Mouse (Mus musculus) heart, adult 2 months (tissue): ENCODE measurements at regions not wholly inside any gene's neighbourhood (a gene's known extent, or its start where the extent isn't known, plus 50 kb on each side); places are given as distances from the start of the nearest gene placed in this dataset.
A peak's percentile ranks its signal among the peaks of the same experiment; 100 is the strongest.

Experiments
- DNase-seq, 2 experiments: peaks; one replicate each; pipeline ENCODE4 v3.0.0; 2021
- H3K27ac ChIP-seq: fragments of 200-600 bp; 2 replicates; pipeline ENCODE4 v1.8.1; 2022
- H3K27me3 ChIP-seq: fragments of 200-500 bp; 2 replicates; pipeline ENCODE4 v1.6.1; 2012; ENCODE audit warnings: mild to moderate bottlenecking, low read length, inconsistent platforms, mixed read lengths; ENCODE audit not compliant: control insufficient read depth, insufficient read depth
- H3K36me3 ChIP-seq: fragments of 200-500 bp; 2 replicates; pipeline ENCODE4 v1.6.1; 2012; ENCODE audit warnings: low read length, inconsistent platforms; ENCODE audit not compliant: control insufficient read depth, insufficient read depth
- H3K4me1 ChIP-seq: fragments of 200-500 bp; 2 replicates; pipeline ENCODE4 v1.6.1; 2011; ENCODE audit warnings: low read length; ENCODE audit not compliant: control insufficient read depth, insufficient read depth
- H3K4me3 ChIP-seq: fragments of 200-600 bp; 2 replicates; pipeline ENCODE4 v1.8.1; 2022
- H3K79me2 ChIP-seq: fragments of 200-500 bp; replicated peaks from 2 replicates; pipeline ENCODE4 v1.6.1; 2012; ENCODE audit warnings: mild to moderate bottlenecking, inconsistent platforms, low read length, moderate library complexity, mixed read lengths; ENCODE audit not compliant: control insufficient read depth, insufficient read depth
- H3K9ac ChIP-seq: fragments of 200-500 bp; 2 replicates; pipeline ENCODE4 v1.6.1; 2012; ENCODE audit warnings: low read depth, mild to moderate bottlenecking, control low read depth, inconsistent platforms, low read length, mixed read lengths
- CTCF ChIP-seq: fragments of 200-600 bp; IDR thresholded peaks from 2 replicates; pipeline ENCODE4 v1.8.1; 2022; ENCODE audit warnings: antibody characterized with exemption, mild to moderate bottlenecking, moderate library complexity
- EP300 ChIP-seq: fragments of 200-500 bp; IDR thresholded peaks from 2 replicates; pipeline ENCODE4 v1.6.1; 2011; ENCODE audit warnings: low read depth, low read length, control low read depth; ENCODE audit not compliant: insufficient read depth
- POLR2A ChIP-seq: fragments of 200-500 bp; IDR thresholded peaks from 2 replicates; pipeline ENCODE4 v1.6.1; 2011; ENCODE audit warnings: mild to moderate bottlenecking, low read depth, low read length, control low read depth; ENCODE audit not compliant: insufficient read depth
- WGBS: fragments of 180-500 bp; shearing (Covaris S2); methylation state at CpG from one replicate; pipeline ENCODE4 v1.1.7; 2018; 5-methylcytosine and 5-hydroxymethylcytosine counted together
- intact Hi-C: fragments of 180-260 bp; cut with DNase I; formaldehyde crosslinking; loops from one replicate; pipeline ENCODE4 v1.15.1; 2025

DNA sequence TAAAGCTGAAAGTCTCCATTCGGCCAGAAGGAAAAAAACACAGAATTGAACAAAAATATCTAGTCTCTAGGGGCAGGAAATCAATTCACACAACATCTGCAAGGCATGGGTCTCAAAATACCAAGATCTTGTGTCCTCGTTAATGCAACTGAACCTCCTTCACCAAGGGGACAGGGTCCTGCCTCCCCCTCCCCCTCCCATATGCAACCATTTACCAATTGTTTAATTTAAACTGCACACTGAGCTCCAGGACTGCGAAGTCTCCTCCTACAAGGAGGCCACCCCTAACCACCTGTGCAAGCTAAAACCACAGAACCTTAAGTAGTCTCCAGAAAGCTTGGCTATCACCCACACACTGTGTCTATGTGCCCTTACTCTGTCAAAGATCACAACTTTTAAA, 61.4 kb upstream of the Tln2 start:
- Histone ChIP-seq H3K9ac (no peak overlapping the region), H3K27ac (no peak overlapping the region), H3K27me3 (no peaks in the 10 kb centered on the region), H3K36me3 (no peaks in the 10 kb centered on the region), H3K4me1 (no peaks in the 10 kb centered on the region), H3K4me3 (no peak overlapping the region), H3K79me2 (peaks cover 3% of the 10 kb centered on the region; the same call in 1 of the 2 replicates)
- TF ChIP-seq POLR2A: no peak
- no peak for TF ChIP-seq CTCF
- no peak for TF ChIP-seq EP300
- 62% methylated on average over 3 of the region's 3 CpGs for WGBS
- intact Hi-C loops: no loop called here
- no peak for DNase-seq

DNA sequence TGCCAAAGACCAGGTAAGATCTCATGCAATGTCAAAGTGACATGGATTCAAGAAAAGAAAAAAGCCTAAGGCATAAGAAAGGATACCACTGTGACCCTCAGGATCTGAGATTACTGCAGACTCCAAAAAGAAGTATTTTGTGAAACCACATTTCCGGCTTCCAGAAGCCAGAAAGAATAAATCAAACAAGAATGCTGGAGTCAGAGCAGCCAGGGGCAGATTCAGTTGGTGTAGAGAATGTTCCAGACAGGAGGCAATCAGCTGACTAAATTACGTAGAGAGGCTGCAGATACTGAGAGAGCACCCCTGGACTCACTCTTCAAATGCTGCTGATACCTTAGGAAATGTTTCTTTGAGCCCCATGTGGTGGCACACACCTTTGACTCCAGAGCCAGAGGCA, 67.7 kb upstream of the Tln2 start:
- H3K27ac ChIP-seq: no peak overlapping the region
- WGBS: 74% methylated on average over 2 of the region's 2 CpGs
- H3K79me2 ChIP-seq: peaks cover 3% of the 10 kb centered on the region; the same call in 1 of the 2 replicates
- no peak for DNase-seq
- H3K27me3 ChIP-seq: no peaks in the 10 kb centered on the region
- no peak overlapping the region for H3K9ac ChIP-seq
- no peak overlapping the region for H3K4me3 ChIP-seq
- H3K4me1 ChIP-seq: no peaks in the 10 kb centered on the region
- TF ChIP-seq POLR2A (no peak), EP300 (no peak), CTCF (no peak)
- intact Hi-C loops: no loop called here
- H3K36me3 ChIP-seq: no peaks in the 10 kb centered on the region

DNA sequence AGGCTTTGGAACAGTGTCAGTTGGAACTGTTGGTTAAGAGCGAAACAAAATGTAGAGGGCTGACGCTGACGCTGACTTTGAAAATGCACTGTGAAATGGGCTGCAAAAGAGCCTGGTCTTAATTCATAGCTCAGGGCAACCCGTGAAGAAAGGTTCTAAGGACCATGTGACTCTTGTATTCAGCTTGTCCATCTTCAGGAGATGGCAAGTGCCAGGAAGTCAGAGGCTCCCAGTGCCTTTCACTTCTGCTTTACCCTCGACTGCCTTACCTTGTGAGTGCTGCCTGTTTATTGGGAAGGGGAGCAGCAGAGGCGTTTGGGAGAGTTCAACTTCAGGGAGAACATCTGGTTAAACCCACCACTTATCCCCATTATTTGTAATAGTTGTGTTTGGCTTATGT, 70.1 kb upstream of the Tln2 start:
- intact Hi-C loops: loop anchor here (5.0 to 10.0 kb wide), 4 partner anchors 47 to 315 kb away; no protein-coding TSS in a partner anchor
- Histone ChIP-seq H3K9ac (no peak overlapping the region), H3K27me3 (no peaks in the 10 kb centered on the region), H3K4me3 (peak overlapping the region; percentile 17; the same call in 1 of the 2 replicates), H3K4me1 (no peaks in the 10 kb centered on the region; the same call in 1 of the 2 replicates), H3K36me3 (no peaks in the 10 kb centered on the region), H3K79me2 (no peaks in the 10 kb centered on the region), H3K27ac (no peak overlapping the region)
- TF ChIP-seq CTCF (no peak), EP300 (no peak), POLR2A (no peak)
- no peak for DNase-seq
- 17% methylated on average over 6 of the region's 6 CpGs for WGBS

DNA sequence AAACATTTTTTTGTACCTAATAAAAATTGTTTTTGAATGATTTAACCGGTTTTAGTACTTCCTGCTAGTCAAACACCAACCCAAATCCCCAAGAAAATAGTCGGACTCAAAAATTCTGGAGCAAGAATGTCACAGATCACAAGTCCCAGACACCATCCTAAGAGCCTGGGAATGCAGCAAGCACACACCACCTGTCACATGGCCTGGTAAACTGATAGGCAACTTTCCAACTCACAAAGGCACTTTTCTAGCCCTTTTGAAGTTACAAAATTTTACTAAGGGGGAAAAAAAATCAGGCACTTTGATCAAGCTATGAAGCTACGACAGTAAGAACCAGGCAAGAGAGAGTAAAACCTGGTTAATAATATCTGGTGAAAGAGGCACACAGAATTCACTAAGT, 70.7 kb upstream of the Tln2 start:
- no peaks in the 10 kb centered on the region for H3K36me3 ChIP-seq
- no peaks in the 10 kb centered on the region for H3K27me3 ChIP-seq
- DNase-seq: no peak
- H3K4me3 ChIP-seq: no peak overlapping the region
- H3K27ac ChIP-seq: no peak overlapping the region
- no peaks in the 10 kb centered on the region for H3K79me2 ChIP-seq
- TF ChIP-seq POLR2A (no peak), CTCF (no peak), EP300 (no peak)
- intact Hi-C loops: loop anchor here (5.0 to 10.0 kb wide), 4 partner anchors 48 to 315 kb away; no protein-coding TSS in a partner anchor
- H3K4me1 ChIP-seq: no peaks in the 10 kb centered on the region; the same call in 1 of the 2 replicates
- 56% methylated on average over 3 of the region's 3 CpGs for WGBS
- no peak overlapping the region for H3K9ac ChIP-seq

DNA sequence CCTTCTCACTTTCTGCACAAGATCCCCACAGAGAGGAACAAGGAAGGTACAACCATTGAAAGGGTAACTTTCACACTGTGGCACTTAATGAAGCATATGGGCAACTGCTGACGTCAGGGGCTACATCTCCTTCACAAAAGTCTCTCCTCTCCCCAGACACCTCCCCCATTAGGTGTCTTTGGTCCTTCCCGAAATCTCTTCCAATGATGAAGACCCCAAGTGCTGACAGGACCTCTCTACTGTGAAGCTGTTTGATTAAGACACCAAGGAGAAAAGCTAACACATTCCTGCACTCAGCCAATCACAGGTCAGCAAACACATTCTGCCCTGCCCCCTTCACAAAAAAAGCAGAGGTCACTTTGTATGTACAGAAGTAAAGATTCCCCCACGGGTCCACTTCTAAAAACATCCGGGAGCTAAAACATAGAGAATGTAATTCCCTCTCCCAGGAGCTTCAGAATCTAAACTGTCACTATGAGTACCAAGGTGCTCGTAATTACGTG, 72.3 kb upstream of the Tln2 start:
- intact Hi-C loops: loop anchor here (5.0 to 10.0 kb wide), 4 partner anchors 49 to 317 kb away; no protein-coding TSS in a partner anchor
- no peak for DNase-seq
- Histone ChIP-seq H3K9ac (no peak overlapping the region), H3K79me2 (no peaks in the 10 kb centered on the region), H3K36me3 (no peaks in the 10 kb centered on the region), H3K4me3 (peak overlapping the region; percentile 80; the same call in 1 of the 2 replicates), H3K27me3 (no peaks in the 10 kb centered on the region), H3K27ac (no peak overlapping the region), H3K4me1 (no peaks in the 10 kb centered on the region; the same call in 1 of the 2 replicates)
- 11% methylated on average over 6 of the region's 6 CpGs for WGBS
- no peak for TF ChIP-seq CTCF
- no peak for TF ChIP-seq EP300
- TF ChIP-seq POLR2A: no peak

DNA sequence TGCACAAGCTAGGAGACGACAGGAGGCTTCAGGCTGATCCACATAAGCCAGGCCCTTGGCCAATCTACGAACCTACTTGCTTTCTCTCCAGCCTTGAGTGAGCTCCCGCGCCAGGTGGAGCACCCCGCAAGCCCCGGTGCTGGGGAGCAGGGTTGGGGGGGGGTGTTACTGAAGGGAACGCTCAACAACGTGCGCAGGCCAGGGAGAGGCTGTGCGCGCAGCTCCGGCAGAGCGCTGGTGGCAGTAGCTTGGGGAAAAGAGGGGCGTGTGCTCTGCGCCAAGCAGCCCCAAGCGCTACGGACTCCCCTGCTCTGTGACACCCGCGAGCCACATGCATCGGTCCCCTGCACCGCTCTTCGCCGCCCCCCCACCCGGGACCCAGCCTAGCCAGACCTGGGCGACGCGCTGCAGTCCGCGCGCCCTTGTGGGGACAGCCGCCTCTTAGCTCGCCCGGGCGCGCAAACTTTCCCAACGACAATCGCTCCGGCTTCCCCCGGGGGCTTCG, 73.1 kb upstream of the Tln2 start:
- no peaks in the 10 kb centered on the region for H3K36me3 ChIP-seq
- peak overlapping the region; percentile 49 for H3K9ac ChIP-seq
- intact Hi-C loops: loop anchor here (5.0 to 10.0 kb wide), 4 partner anchors 50 to 318 kb away; no protein-coding TSS in a partner anchor
- peak overlapping the region; percentile 80 for H3K4me3 ChIP-seq
- H3K27me3 ChIP-seq: no peaks in the 10 kb centered on the region
- no peak for TF ChIP-seq POLR2A
- no peak for TF ChIP-seq CTCF
- no peak for TF ChIP-seq EP300
- no peaks in the 10 kb centered on the region for H3K79me2 ChIP-seq
- DNase-seq: peak; percentile 26 to 41
- H3K4me1 ChIP-seq: no peaks in the 10 kb centered on the region; the same call in 1 of the 2 replicates
- under 1% methylated on average over 40 of the region's 40 CpGs for WGBS
- peak overlapping the region; percentile 76 for H3K27ac ChIP-seq
